Mouse (Mus musculus) stomach, embryonic 16.5 days (tissue): ENCODE results near the gene Brca2. TPM values are rescaled to one million over a fixed set of nuclear protein-coding genes. Genes with fewer than 3 reads are reported as not detected.

Experiments used
- ATAC-seq: fragments of 200-750 bp; cut with Nextera tagmentation; 2 replicates; pipeline ENCODE4 v1.8.0; 2017; ENCODE audit warnings: moderate number of reproducible peaks, moderate TSS enrichment; ENCODE audit not compliant: insufficient read depth, low FRiP score
- H3K27ac ChIP-seq: fragments of 300-500 bp; sonication (generic); 2 replicates; pipeline ENCODE4 v1.5.1; 2014; ENCODE audit warnings: low read length
- H3K27me3 ChIP-seq: fragments of 300-500 bp; sonication (generic); 2 replicates; pipeline ENCODE4 v1.6.1; 2014; ENCODE audit warnings: low read length, control low read depth, mixed read lengths; ENCODE audit not compliant: control insufficient read depth, insufficient read depth
- H3K36me3 ChIP-seq: fragments of 300-500 bp; sonication (generic); 2 replicates; pipeline ENCODE4 v1.6.1; 2014; ENCODE audit warnings: low read length; ENCODE audit not compliant: control insufficient read depth, insufficient read depth
- H3K4me1 ChIP-seq: fragments of 300-500 bp; sonication (generic); 2 replicates; pipeline ENCODE4 v1.6.1; 2014; ENCODE audit warnings: low read length, control low read depth, mixed read lengths; ENCODE audit not compliant: control insufficient read depth, insufficient read depth
- H3K4me2 ChIP-seq: fragments of 300-500 bp; sonication (generic); 2 replicates; pipeline ENCODE4 v1.6.1; 2014; ENCODE audit warnings: low read depth, low read length, mixed read lengths
- H3K4me3 ChIP-seq: fragments of 300-500 bp; sonication (generic); replicated peaks from 2 replicates; pipeline ENCODE4 v1.5.1; 2014; ENCODE audit warnings: mild to moderate bottlenecking, low read length
- H3K9ac ChIP-seq: fragments of 300-500 bp; sonication (generic); 2 replicates; pipeline ENCODE4 v1.6.1; 2014; ENCODE audit warnings: low read length
- H3K9me3 ChIP-seq: fragments of 300-500 bp; sonication (generic); replicated peaks from 2 replicates; pipeline ENCODE4 v1.6.1; 2016; ENCODE audit warnings: low read length, control low read depth; ENCODE audit not compliant: control insufficient read depth
- WGBS: fragments of 180-500 bp; shearing (Covaris S2); extraction: QIAGEN DNeasy Blood & Tissue Kit; methylation state at CpG from one replicate; pipeline ENCODE4 v1.1.7; 2014; 5-methylcytosine and 5-hydroxymethylcytosine counted together
- polyA plus RNA-seq: library from polyadenylated mRNA; unstranded; fragments of >200 nt; fragmentation: Nextera tagmentation; extraction: Ambion mirVana; gene quantifications from 2 replicates; pipeline ENCODE4 v1.2.1, GENCODE M21; 2015

Brca2 gene
- polyA plus RNA-seq, 1 experiment from 2014 or later, result 16.1 TPM

DNA sequence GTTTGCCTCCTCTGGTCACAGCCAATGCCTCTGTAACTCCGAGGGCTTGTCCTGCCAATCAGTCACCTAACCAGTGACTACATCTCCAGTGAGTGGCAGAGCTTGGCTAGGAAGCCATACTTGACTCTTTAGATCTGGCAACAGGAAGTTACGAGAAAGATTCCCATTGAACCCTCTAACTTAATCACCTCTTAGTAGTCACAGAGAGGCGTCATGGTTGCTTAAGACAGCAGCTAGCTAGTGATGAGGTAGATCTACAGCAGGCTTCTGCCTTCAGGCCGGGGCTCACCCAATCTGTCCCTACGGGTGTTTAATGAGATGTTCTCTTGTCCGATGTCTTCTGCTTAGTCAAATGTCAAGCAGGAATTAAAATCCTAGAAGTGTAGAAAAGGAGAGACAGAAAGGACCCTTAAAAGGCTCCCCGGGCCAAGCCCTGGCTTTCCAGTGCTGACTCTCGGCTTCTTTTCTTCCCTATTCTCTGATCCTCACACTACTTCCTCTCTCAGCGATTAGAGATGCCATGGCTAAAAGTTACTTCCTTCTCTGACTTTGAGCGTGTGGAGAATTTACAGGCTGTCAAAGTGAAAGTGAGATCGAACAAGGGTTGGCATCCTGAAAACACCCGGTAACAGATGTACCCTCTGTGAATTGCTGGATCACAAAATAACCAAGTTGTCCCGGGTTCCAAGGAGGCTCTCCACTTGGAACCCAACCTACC, 69.9 kb downstream of the Brca2 start:
- no peak overlapping the region for H3K4me2 ChIP-seq
- ATAC-seq, result no peak
- no peak overlapping the region for H3K27ac ChIP-seq
- no peaks in the 10 kb centered on the region for H3K27me3 ChIP-seq
- WGBS, result 80% methylated on average over 13 of the region's 13 CpGs
- H3K9me3 ChIP-seq, result no peaks in the 10 kb centered on the region
- no peaks in the 10 kb centered on the region for H3K36me3 ChIP-seq
- peak overlapping the region; percentile 87 for H3K4me3 ChIP-seq
- H3K9ac ChIP-seq, result no peak overlapping the region
- peaks cover 7% of the 10 kb centered on the region for H3K4me1 ChIP-seq

DNA sequence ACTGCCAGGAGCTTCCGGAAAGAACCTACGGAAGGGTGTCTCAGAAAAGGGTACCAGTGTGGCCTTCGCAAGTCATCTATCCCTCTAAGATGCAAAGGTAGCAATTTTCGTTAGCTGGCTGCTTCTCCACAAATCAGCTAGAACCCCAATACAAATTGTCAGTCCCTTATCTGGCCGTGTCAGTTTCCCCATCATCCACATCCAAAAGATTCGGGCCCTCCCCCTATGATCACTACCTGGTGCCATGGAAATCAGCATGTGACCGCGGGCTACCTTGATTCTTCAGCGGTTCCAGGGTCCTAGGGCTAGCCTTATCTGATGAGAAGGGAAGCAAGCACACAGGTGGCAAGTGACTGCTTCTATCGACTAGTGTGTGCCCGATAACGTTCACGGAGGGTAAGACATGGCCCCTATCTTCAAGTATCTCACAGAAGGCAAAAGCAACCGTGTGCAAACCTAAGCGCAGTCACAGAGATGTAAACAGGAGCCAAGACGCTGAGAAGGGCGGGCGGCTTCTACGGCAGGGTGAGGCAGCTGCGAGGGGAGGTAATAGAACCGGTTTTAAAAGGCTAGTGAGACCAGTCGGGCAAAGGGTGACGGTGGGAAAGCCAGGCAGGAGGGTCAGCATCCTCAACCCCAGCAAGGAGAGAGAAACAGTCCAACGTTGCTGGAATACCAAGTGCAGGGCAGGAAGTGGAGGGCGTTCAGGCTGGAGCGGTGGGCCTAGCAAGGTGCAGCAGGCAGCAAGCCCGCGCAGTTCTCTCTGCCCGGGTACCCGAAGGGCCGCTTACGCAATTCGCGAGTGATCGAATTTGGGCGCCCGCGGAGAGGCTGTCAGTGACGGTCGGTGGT, 70.7 kb downstream of the Brca2 start:
- Histone ChIP-seq H3K4me2 (peak overlapping the region; percentile 99), H3K9ac (peak overlapping the region; percentile 83), H3K36me3 (no peaks in the 10 kb centered on the region), H3K27ac (peak overlapping the region; percentile 7; the same call in 1 of the 2 replicates), H3K27me3 (no peaks in the 10 kb centered on the region), H3K4me1 (peaks cover 7% of the 10 kb centered on the region), H3K9me3 (no peaks in the 10 kb centered on the region), H3K4me3 (peak overlapping the region; percentile 87)
- peak; percentile 37; the same call in 1 of the 2 replicates for ATAC-seq
- WGBS, result 12% methylated on average over 40 of the region's 40 CpGs

DNA sequence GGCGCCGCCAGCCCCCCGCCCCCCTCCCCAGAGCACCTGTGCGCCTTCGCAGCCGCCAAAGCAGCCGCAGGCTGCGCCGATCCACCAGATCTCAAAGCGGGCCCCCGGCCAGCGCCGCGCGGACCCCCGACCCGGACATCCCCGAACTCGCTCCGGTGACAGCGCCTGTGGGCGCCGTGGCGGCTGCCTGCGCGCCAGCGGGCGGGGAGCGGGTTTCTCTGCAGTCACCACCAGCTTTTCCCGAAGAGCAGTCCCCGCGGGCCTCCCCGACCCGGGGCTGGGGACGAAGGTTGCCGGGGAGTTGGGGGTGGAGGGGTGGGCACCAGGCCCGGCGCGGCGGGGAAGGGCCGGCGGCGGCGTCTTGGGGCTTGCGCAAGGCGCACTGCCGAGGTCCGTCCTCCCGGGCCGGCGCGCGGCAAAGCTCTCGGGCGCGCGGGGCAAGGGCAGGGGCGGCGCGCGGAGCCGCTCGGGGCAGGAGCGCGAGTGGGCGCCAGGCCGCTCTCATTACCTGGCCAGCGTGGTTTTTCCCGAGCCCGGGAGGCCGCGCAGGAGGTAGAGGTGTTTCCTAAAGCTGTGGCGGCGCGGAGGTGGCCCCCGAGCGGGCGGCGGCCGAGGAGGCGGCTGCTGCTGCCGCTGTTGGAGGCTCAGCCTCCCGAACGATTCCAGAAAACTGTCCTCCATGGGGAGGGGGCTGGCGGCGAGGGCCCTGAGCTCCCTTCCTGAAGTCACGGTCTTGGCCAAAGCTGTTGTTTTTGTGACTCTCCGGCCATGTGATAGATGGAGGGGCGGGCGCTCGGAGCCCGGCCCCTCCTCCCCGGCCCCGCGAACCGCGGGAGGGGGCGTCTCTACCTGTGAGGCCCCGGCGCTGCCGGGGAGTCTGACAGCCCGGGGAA, 71.6 kb downstream of the Brca2 start:
- ATAC-seq, result peak; percentile 84
- WGBS, result under 1% methylated on average over 95 of the region's 102 CpGs
- H3K9ac ChIP-seq, result peak overlapping the region; percentile 83
- no peaks in the 10 kb centered on the region for H3K9me3 ChIP-seq
- H3K27me3 ChIP-seq, result no peaks in the 10 kb centered on the region
- H3K4me1 ChIP-seq, result peaks cover 7% of the 10 kb centered on the region
- H3K27ac ChIP-seq, result peak overlapping the region; percentile 7; the same call in 1 of the 2 replicates
- H3K4me3 ChIP-seq, result peak overlapping the region; percentile 87
- H3K4me2 ChIP-seq, result peak overlapping the region; percentile 99
- H3K36me3 ChIP-seq, result no peaks in the 10 kb centered on the region

DNA sequence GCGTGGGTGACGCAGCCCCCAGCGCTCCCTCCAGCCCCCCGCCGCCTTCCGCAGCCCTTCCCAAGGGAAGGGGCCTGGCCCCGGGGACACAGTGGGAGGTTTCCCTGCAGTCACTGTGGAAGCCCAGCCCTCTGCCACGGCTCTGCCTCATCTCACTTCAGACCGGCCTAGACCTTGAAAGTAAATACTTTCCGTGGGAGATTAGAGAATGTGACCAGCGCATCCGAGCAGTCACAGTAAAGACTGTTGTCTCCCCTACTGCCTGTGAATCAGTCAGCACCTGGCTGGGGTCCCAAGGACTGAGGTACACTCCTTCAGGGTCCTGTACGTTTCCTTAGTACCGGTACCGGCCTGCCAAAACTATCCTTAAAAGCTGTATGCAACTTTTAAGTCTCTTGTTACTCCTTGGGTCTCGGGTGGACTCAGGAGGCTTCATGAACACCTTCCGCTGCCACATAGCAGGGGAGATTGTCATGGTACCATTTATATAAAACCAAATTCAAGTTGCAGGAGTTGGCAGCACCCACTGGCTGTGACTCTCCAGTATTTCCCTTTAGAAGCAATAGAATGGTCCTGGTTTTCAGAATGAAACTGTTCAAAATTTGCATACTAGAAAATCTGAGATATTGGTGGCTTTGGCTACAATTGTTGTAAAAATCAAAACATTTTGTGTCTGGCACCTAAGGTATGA, 72.4 kb downstream of the Brca2 start:
- Histone ChIP-seq H3K4me1 (peaks cover 11% of the 10 kb centered on the region), H3K4me3 (peak overlapping the region; percentile 87), H3K36me3 (no peaks in the 10 kb centered on the region), H3K4me2 (peak overlapping the region; percentile 99), H3K9me3 (no peaks in the 10 kb centered on the region), H3K9ac (peak overlapping the region; percentile 83), H3K27me3 (no peaks in the 10 kb centered on the region), H3K27ac (no peak overlapping the region)
- 7% methylated on average over 17 of the region's 17 CpGs for WGBS
- no peak for ATAC-seq

DNA sequence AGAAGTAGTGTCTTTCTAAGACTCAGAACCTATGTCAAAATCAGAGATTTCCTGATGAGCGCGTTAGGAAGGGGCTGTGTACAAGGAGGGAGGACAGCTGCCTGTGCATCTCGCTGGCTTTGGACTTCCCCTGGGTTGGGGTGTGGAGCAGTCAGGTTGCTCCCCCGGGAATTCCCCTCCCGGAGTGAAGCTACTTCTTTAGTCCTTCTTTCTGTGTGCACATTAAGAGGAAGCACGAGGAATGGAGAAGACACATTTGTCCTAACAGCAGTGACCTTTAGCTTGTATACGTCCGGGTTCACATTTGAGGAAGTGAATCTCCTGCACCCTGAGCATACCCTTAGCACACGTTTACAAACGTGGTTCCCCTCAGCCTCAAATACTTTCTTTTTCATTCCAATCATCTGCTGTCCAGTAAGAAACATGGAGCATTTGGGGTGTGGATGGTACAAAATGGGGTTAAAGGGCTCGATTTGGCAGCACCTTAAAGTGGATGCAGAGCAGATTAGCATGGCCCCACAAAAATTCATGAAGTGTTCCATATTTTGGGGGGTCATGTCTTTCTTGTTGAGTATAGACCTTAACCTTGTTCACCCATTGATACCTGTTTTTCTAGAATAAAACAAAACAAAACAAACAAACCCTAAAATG, 73.1 kb downstream of the Brca2 start:
- no peak overlapping the region for H3K4me3 ChIP-seq
- no peak overlapping the region for H3K9ac ChIP-seq
- 52% methylated on average over 11 of the region's 11 CpGs for WGBS
- H3K27me3 ChIP-seq, result no peaks in the 10 kb centered on the region
- H3K27ac ChIP-seq, result no peak overlapping the region
- ATAC-seq, result no peak
- peaks cover 17% of the 10 kb centered on the region for H3K4me1 ChIP-seq
- H3K4me2 ChIP-seq, result no peak overlapping the region
- no peaks in the 10 kb centered on the region for H3K9me3 ChIP-seq
- no peaks in the 10 kb centered on the region for H3K36me3 ChIP-seq

DNA sequence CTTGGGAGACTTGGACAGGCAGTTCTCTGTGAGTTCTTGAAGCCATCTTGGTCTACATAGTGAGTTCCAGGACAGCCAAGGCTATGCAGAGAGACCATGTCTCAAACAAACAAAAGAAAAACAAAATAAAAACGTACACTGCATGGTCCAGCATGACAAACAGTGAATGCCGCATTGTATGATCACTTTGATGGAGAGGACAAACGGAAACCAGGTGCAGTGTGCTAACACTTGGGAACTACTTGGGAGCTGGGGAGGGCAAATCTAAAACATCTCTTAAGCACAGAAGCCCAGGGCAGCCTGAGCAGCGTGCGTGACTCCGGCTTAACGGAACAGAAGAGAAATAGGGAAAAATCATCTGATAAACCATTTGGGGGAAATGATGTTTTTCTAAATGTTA, 74.7 kb downstream of the Brca2 start, which contains the start of gene N4bp2l1:
N4bp2l1 (minus strand) TSS at position 101 of the 400 bp plus-strand sequence.
- ATAC-seq, result no peak
- H3K4me3 ChIP-seq, result no peak within 1 kb of the TSS
- H3K36me3 ChIP-seq, result no peaks in the 10 kb centered on the region
- no peak within 1 kb of the TSS for H3K4me2 ChIP-seq
- peaks cover 21% of the 10 kb centered on the region for H3K4me1 ChIP-seq
- 85% methylated on average over 7 of the region's 7 CpGs for WGBS
- H3K9ac ChIP-seq, result no peak within 1 kb of the TSS
- H3K27ac ChIP-seq, result no peak within 1 kb of the TSS
- no peaks in the 10 kb centered on the region for H3K9me3 ChIP-seq
- no peaks in the 10 kb centered on the region for H3K27me3 ChIP-seq

DNA sequence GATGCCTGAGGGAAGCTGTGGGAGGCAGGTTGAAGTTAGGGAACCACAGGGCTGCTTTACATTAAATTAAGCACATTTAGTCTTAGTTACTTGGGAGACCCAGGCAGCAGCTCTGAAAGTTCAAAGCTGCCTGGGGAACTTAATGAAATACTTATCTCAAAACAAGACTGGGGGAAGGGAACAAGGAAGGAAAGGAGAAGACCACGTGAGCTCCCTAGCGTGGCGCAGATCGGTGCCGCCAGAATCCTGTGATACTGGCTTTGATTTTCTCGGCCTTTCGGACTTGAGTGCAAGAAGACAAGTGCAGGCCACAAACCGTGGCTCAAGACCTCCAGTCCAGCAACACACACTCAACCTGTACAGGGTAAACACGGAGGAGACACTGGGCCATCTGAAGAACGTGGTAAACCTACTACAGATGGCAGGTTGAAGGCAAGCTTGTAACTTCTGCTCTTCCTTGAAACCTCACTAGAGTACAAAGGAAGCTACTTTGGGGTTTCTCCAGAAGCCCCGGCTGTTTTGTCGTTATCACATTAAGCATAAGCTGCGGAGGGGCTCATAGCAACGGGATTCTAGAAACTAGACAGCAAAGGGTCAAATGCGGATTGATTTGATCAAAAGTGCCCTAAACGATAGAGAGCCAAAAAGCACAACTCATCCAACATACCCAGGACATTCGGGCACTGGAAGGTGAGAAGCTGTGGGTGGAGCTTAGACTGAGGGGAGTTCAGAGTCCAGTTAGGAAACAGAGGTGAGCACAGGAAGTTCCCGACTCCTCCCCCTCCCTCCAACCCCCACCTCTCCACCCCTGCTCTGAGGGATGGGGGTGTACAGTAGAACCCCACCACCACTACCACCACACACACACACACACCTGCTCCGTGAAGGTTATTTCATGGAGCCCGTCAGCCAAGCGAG, 76.0 kb downstream of the Brca2 start:
- no peak for ATAC-seq
- Histone ChIP-seq H3K27ac (no peak overlapping the region), H3K9ac (no peak overlapping the region), H3K9me3 (no peaks in the 10 kb centered on the region), H3K27me3 (no peaks in the 10 kb centered on the region), H3K4me2 (0 out of 2 replicates have a peak overlapping the region, but pooled peaks have one; percentile 12), H3K4me3 (no peak overlapping the region), H3K4me1 (peaks cover 16% of the 10 kb centered on the region), H3K36me3 (no peaks in the 10 kb centered on the region)
- WGBS, result 57% methylated on average over 21 of the region's 21 CpGs
